Mouse (Mus musculus): Measurements from ENCODE around the gene Gm10139. TPM values are rescaled to one million over a fixed set of nuclear protein-coding genes. Genes with fewer than 3 reads are reported as not detected.
"Not testable (repeated sequence)": the region's sequence is repeated elsewhere in the genome, so short reads cannot be mapped to it uniquely, and the experiment has no call there.

The Gm10139 gene
- polyA plus RNA-seq (2015; fragmentation: Nextera tagmentation; extraction: Ambion mirVana): not detected in 2 replicates

DNA sequence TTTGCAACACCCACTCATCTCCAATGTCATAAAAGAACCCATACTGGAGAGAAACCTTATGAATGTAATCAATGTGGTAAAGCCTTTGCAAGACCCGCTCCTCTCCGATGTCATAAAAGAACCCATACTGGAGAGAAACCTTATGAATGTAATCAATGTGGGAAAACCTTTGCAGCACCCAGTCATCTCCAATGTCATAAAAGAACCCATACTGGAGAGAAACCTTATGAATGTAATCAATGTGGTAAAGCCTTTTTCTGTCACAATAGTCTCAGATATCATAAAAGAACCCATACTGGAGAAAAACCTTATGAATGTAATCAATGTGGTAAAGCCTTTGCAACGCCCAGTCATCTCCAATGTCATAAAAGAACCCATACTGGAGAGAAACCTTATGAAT is at the start of gene Gm10139:
Gm10139 (plus strand) TSS at position 301 of the 400 bp plus-strand sequence.
- ATAC-seq, H3K9ac ChIP-seq: not testable (repeated sequence)

DNA sequence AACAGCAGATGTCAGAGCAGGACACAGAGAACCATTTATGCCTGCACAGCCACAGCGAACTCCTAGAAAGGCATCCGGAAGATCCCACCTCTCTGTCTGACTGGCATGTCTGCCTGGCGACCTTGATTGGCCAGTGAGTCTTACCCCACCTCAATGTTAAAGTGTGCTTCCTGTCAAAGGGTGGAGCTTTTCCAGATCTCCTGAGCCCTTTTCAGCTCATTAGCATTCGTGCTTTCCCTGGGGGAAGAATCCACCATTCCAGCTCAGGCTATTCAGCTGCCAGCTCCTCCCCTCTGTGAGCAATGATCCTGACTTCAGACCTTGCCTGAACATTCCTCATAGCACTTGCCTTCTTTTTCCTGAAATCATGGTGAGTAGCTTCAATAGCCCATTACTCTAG is 45.2 kb downstream of the Gm10139 start:
- ATAC-seq: not testable (repeated sequence)

More for the DNA sequence above, at the start of gene Gm10139:
- not testable (repeated sequence) for H3K27ac ChIP-seq; H3K36me3 ChIP-seq; H3K27me3 ChIP-seq (replicated peaks); H3K9me3 ChIP-seq; H3K4me3 ChIP-seq (replicated peaks); H3K4me1 ChIP-seq (replicated peaks); H3K4me2 ChIP-seq (replicated peaks)
- WGBS: 68% methylated on average over 1 of the region's 3 CpGs

More for the DNA sequence above, 45.2 kb downstream of the Gm10139 start:
- not testable (repeated sequence) for H3K9me3 ChIP-seq; H3K27me3 ChIP-seq (replicated peaks); H3K36me3 ChIP-seq; H3K4me1 ChIP-seq (replicated peaks); H3K4me2 ChIP-seq (replicated peaks); H3K9ac ChIP-seq; H3K27ac ChIP-seq; H3K4me3 ChIP-seq (replicated peaks)
- WGBS: 76% methylated on average over 4 of the region's 4 CpGs

Other genes starting within 250 kb of the Gm10139 start
- 8.1 and 9.4 TPM in 2 replicates for gene Zfp369, start 233.9 kb upstream of the Gm10139 start, polyA plus RNA-seq (2015; fragmentation: Nextera tagmentation; extraction: Ambion mirVana)

Measured in intestine, embryonic 15.5 days (tissue).